Mouse (Mus musculus) testis, adult 2 months (tissue): ENCODE data around the gene Gfy.

Source experiments
- CTCF ChIP-seq: fragments of 200-500 bp; IDR thresholded peaks from 2 replicates; pipeline ENCODE4 v1.5.1; 2012; ENCODE audit warnings: low read depth, mild to moderate bottlenecking, inconsistent platforms, low read length, moderate library complexity; ENCODE audit not compliant: control insufficient read depth, insufficient read depth, insufficient replicate concordance
- POLR2A ChIP-seq: fragments of 200-500 bp; IDR thresholded peaks from 2 replicates; pipeline ENCODE4 v1.6.1; 2012; ENCODE audit warnings: low read depth, mild to moderate bottlenecking, inconsistent platforms, low read length, moderate library complexity; ENCODE audit not compliant: control insufficient read depth

GRCm38 (mm10) chr7:45139904-45140723 lies 39.3 kb downstream of the Gfy start:
- TF ChIP-seq CTCF (no peak), POLR2A (no peak)
